Mouse (Mus musculus) neural tube, embryonic 11.5 days (tissue): ENCODE measurements around the gene Cpn1. TPM values are rescaled to one million over a fixed set of nuclear protein-coding genes. Genes with fewer than 3 reads are reported as not detected.

Experiments
- ATAC-seq: fragments of 200-750 bp; cut with Nextera tagmentation; 2 replicates; pipeline ENCODE4 v1.8.0; 2017; ENCODE audit warnings: moderate number of reproducible peaks, mild to moderate bottlenecking, moderate TSS enrichment, moderate library complexity; ENCODE audit not compliant: insufficient read depth, low FRiP score, low TSS enrichment
- DNase-seq: peaks from one replicate; pipeline ENCODE4 v3.0.0-alpha.2; 2015; ENCODE audit warnings: low spot score
- H3K27ac ChIP-seq: fragments of 300-500 bp; sonication (generic); 2 replicates; pipeline ENCODE4 v1.5.1; 2014; ENCODE audit warnings: low read depth, mild to moderate bottlenecking, low read length
- H3K27me3 ChIP-seq: fragments of 300-500 bp; sonication (generic); 2 replicates; pipeline ENCODE4 v1.6.1; 2014; ENCODE audit warnings: mild to moderate bottlenecking, low read length, mixed read lengths; ENCODE audit not compliant: control insufficient read depth, insufficient read depth
- H3K36me3 ChIP-seq: fragments of 300-500 bp; sonication (generic); 2 replicates; pipeline ENCODE4 v1.6.1; 2014; ENCODE audit warnings: mild to moderate bottlenecking, low read length, moderate library complexity, mixed read lengths; ENCODE audit not compliant: control insufficient read depth, insufficient read depth
- H3K4me1 ChIP-seq: fragments of 300-500 bp; sonication (generic); 2 replicates; pipeline ENCODE4 v1.6.1; 2014; ENCODE audit warnings: low read length, mixed read lengths; ENCODE audit not compliant: control insufficient read depth, insufficient read depth
- H3K4me2 ChIP-seq: fragments of 300-500 bp; sonication (generic); 2 replicates; pipeline ENCODE4 v1.6.1; 2014; ENCODE audit warnings: low read depth, mild to moderate bottlenecking, moderate library complexity
- H3K4me3 ChIP-seq: fragments of 300-500 bp; sonication (generic); 2 replicates; pipeline ENCODE4 v1.5.1; 2014; ENCODE audit warnings: low read depth, low read length
- H3K9ac ChIP-seq: fragments of 300-500 bp; sonication (generic); 2 replicates; pipeline ENCODE4 v1.6.1; 2014; ENCODE audit warnings: mild to moderate bottlenecking, low read length
- H3K9me3 ChIP-seq: fragments of 300-500 bp; sonication (generic); 2 replicates; pipeline ENCODE4 v1.6.1; 2016; ENCODE audit warnings: low read length; ENCODE audit not compliant: control insufficient read depth
- WGBS: fragments of 180-500 bp; shearing (Covaris S2); extraction: QIAGEN DNeasy Blood & Tissue Kit; methylation state at CpG from one replicate; pipeline ENCODE4 v1.1.7; 2014; 5-methylcytosine and 5-hydroxymethylcytosine counted together
- polyA plus RNA-seq: library from polyadenylated mRNA; unstranded; fragments of >200 nt; fragmentation: Nextera tagmentation; extraction: Ambion mirVana; gene quantifications from 2 replicates; pipeline ENCODE4 v1.2.1, GENCODE M21; 2014

Gene Cpn1
- polyA plus RNA-seq, 1 experiment from 2014 or later: 0.12 TPM

DNA sequence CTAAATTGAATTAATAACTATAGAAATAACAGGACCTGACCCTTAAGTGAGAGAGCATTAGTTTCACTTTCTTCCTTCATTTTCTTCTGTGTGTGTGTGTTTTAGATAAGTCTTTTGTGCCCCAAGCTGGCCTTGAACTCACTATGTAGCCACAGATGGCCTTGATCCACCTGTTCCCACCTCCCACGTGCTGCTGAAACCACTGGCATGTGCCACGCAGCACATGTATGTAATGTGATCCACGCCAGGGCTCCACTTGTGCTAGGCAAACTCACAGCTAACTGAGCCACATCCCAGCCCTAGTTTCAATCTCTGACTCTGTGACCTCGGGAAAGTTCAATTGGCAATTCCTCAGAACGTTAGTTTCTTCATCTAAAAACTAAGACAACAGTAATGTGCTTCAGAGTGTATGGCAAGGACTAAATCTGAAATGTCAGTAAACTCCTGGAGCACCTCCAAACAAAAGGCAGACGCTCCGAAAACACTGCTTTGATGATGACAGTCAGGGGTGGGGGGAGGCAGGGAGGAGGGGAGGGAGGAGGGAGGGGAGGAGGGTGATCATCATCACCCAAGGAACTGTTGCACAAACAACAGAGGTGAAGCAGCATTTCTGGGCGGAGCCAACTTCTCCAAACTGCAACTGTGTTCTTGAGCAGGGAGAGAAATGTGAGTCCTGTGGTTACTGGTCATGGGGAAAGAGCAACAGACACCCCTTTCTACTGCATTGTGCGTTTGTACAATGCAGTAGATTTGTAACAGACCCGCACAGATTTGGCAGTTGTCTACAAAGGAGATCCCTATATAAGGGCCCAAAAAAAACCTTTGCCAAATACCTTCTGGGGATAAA is 60.0 kb downstream of the Cpn1 start:
- Histone ChIP-seq H3K27me3 (no peaks in the 10 kb centered on the region), H3K4me2 (no peak overlapping the region), H3K9me3 (no peaks in the 10 kb centered on the region), H3K36me3 (no peaks in the 10 kb centered on the region), H3K9ac (no peak overlapping the region), H3K4me3 (no peak overlapping the region), H3K27ac (no peak overlapping the region), H3K4me1 (peaks cover 8% of the 10 kb centered on the region)
- DNase-seq (no peak), ATAC-seq (no peak)
- 78% methylated on average over 10 of the region's 10 CpGs for WGBS

DNA sequence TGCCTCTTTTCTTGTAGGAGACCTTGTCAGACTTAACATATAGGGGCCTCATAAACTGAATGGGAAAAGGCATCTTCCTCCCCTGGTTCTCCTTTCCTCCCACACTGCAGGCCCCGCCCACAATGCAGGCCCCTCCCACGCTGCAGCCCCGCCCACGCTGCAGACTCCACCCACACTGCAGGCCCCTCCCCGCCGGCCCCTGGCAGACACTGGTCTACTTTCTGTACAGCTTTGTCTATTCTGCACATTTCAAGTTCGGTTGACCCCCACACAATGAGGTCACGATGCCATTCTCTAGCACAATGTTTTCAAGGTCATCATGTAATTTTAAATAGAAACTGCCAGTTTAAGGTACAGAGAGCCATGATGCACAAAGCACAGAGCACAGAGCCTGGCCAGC is 62.0 kb downstream of the Cpn1 start:
- H3K4me1 ChIP-seq: 0 out of 2 replicates have a peak, but pooled peaks cover 4% of the 10 kb centered on the region
- no peak overlapping the region for H3K27ac ChIP-seq
- no peak overlapping the region for H3K9ac ChIP-seq
- H3K4me2 ChIP-seq: no peak overlapping the region
- H3K36me3 ChIP-seq: no peaks in the 10 kb centered on the region
- no peaks in the 10 kb centered on the region for H3K9me3 ChIP-seq
- 78% methylated on average over 8 of the region's 8 CpGs for WGBS
- DNase-seq: no peak
- ATAC-seq: no peak
- no peaks in the 10 kb centered on the region for H3K27me3 ChIP-seq
- no peak overlapping the region for H3K4me3 ChIP-seq

DNA sequence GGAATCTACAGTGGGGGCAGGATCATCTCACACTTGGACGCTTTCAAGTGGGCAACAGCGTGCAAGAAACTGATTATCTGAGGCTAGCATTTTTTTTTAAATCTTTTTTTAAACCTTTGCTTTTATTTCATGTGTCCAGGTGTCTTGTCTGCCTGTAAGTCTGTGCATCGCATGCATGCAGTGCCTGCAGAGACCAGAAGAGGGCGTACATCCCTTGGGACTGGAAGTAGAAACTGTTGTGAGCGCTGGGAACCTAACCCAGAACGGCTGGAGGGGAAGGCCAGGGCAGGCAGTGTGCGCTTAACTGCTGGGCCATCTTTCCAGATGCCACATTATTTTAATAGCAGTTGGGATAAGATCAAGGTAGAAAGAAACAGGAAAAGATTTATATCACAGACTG is 63.4 kb downstream of the Cpn1 start:
- 0 out of 2 replicates have a peak, but pooled peaks cover 4% of the 10 kb centered on the region for H3K4me1 ChIP-seq
- H3K9me3 ChIP-seq: no peaks in the 10 kb centered on the region
- no peaks in the 10 kb centered on the region for H3K36me3 ChIP-seq
- H3K4me3 ChIP-seq: no peak overlapping the region
- H3K9ac ChIP-seq: no peak overlapping the region
- WGBS: 93% methylated on average over 7 of the region's 7 CpGs
- no peak overlapping the region for H3K4me2 ChIP-seq
- DNase-seq (no peak), ATAC-seq (no peak)
- no peak overlapping the region for H3K27ac ChIP-seq
- H3K27me3 ChIP-seq: no peaks in the 10 kb centered on the region

DNA sequence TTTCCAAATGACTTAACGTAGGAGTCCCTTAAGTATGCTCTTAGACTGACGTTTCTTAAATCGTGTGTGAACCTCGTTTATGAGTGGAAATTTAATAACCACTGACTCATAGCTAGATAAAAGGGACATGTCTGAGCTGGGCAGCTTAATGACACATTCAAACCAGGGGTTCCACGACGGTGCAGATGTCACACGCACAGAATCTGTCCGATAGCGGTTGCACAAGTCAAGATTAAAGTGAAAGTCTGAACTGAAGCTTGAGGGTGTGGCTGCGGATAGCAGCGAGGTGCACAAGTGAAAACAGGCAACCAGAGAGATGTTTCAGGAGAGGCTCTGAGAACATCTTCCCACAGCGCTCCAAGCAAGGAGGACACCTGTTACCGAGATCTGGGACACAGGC is 64.9 kb downstream of the Cpn1 start:
- 66% methylated on average over 13 of the region's 13 CpGs for WGBS
- no peak overlapping the region for H3K4me3 ChIP-seq
- DNase-seq (no peak), ATAC-seq (no peak)
- no peak overlapping the region for H3K9ac ChIP-seq
- H3K4me2 ChIP-seq: no peak overlapping the region
- no peak overlapping the region for H3K27ac ChIP-seq
- no peaks in the 10 kb centered on the region for H3K27me3 ChIP-seq
- 0 out of 2 replicates have a peak, but pooled peaks cover 4% of the 10 kb centered on the region for H3K4me1 ChIP-seq
- H3K36me3 ChIP-seq: no peaks in the 10 kb centered on the region
- no peaks in the 10 kb centered on the region for H3K9me3 ChIP-seq

DNA sequence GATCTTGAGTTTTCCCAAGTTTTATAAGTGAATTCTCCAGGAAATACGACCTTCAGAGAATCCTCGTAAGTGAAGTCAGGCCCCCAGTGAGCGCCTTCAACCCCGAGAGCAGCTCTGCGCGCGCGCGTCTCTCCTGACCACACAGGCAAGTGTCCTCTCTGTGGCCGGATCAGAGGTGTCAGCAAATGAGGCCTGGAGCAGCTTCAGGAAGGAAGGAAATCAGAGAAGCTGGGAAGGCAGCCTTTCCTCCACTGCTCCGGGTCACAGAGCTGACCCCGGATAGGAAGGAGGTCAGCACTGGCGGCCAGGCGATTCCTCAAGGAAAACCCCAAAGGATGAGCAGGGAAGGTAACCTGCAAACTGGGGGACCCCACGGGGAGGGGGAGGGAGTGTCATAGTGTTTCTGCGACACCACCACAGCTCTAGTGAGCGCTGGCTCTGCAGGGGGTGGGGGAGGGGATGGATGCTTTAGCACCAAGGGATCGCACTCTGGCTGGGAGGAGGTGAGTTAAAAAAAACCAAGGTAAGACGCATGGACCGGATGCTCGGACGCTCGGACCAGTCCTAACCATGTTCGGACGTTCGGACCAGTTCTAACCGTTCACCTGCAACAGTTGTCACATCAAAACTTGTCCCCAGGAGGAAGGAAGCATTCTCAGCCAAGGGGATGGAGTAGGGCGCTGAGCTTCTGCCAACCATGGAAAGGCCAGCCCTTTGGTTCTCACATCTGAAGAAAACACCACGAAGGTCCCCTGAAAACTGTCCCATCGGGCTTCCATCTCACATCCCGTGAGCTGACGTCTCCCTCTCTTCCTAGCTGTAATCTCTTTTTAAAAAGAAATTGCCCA is 65.7 kb downstream of the Cpn1 start:
- WGBS: 20% methylated on average over 32 of the region's 32 CpGs
- no peak overlapping the region for H3K4me3 ChIP-seq
- no peaks in the 10 kb centered on the region for H3K9me3 ChIP-seq
- no peaks in the 10 kb centered on the region for H3K27me3 ChIP-seq
- no peak overlapping the region for H3K9ac ChIP-seq
- ATAC-seq (no peak), DNase-seq (no peak)
- H3K27ac ChIP-seq: no peak overlapping the region
- H3K4me2 ChIP-seq: 0 out of 2 replicates have a peak overlapping the region, but pooled peaks have one; percentile 6
- H3K36me3 ChIP-seq: no peaks in the 10 kb centered on the region
- H3K4me1 ChIP-seq: 0 out of 2 replicates have a peak, but pooled peaks cover 4% of the 10 kb centered on the region

DNA sequence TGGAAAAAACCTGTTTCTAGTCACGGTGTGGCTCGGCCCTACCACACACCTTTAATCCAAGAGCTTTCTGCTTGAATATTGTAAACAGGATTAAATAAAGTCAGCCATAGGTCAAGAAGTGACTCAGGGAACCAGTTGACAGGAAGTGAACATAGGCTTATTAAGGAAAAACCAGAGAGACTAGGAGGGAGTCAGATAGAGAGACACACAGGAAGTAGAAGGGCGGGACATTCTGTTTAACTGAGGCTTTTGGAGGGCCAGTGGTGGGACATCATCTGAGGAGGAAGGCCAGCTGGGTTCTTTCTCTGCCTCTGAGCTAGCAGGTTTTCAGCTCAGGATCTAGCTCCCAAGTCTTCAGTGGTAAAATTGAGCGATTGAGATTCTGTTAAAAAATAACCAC is 66.5 kb downstream of the Cpn1 start:
- no peak overlapping the region for H3K9ac ChIP-seq
- no peak overlapping the region for H3K4me3 ChIP-seq
- 83% methylated on average over 4 of the region's 4 CpGs for WGBS

DNA sequence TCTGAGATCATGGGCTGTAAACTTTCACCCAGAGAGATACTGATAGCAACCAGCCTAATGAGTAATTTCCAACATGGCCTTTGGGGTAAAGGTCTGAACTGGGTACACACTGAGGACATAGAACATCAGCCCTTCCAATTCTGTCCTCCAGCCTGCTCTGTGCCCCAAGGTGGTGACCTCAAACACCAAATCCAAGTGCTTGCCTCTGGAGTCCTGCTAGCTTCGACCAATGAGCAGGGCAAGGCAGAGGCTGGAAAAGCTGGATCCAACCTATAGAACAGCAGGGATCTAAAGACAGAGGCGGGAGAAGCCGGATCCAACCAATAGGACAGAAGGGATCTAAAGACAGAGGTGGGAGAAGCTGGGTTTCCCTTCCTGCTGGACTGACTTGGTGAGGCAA is 67.5 kb downstream of the Cpn1 start:
- Histone ChIP-seq H3K27me3 (no peaks in the 10 kb centered on the region), H3K4me2 (no peak overlapping the region), H3K4me1 (0 out of 2 replicates have a peak, but pooled peaks cover 4% of the 10 kb centered on the region), H3K9ac (no peak overlapping the region), H3K27ac (no peak overlapping the region), H3K36me3 (no peaks in the 10 kb centered on the region), H3K9me3 (no peaks in the 10 kb centered on the region), H3K4me3 (no peak overlapping the region)
- ATAC-seq: no peak
- WGBS: 80% methylated on average over 3 of the region's 3 CpGs
- DNase-seq: no peak

More for the DNA sequence above, 66.5 kb downstream of the Cpn1 start:
- no peak for DNase-seq
- Histone ChIP-seq H3K27ac (no peak overlapping the region), H3K36me3 (no peaks in the 10 kb centered on the region), H3K4me2 (no peak overlapping the region), H3K9me3 (no peaks in the 10 kb centered on the region), H3K4me1 (0 out of 2 replicates have a peak, but pooled peaks cover 4% of the 10 kb centered on the region), H3K27me3 (no peaks in the 10 kb centered on the region)
- ATAC-seq: no peak

DNA sequence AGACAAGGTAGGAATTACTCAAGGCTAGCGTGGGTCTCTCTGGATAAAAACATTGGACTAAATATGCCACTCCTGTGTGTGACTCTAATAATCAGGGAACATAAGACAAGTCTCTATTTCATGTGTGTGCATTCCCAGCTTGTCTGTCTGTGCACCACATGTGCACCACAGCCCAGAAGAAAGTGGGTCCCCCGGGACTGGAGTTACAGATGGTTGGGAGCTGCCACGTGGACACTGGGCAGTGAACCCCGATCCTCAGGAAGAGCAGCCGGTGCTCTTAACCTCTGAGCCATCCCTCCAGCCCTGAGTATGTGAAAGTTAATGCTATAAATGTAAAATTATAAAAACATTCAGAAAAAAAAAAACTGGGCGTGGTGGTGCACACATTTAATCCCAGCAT is 68.6 kb downstream of the Cpn1 start:
- ATAC-seq: no peak
- H3K9ac ChIP-seq: no peak overlapping the region
- H3K36me3 ChIP-seq: no peaks in the 10 kb centered on the region
- H3K4me1 ChIP-seq: 0 out of 2 replicates have a peak, but pooled peaks cover 4% of the 10 kb centered on the region
- H3K4me2 ChIP-seq: no peak overlapping the region
- H3K27ac ChIP-seq: no peak overlapping the region
- no peak overlapping the region for H3K4me3 ChIP-seq
- no peaks in the 10 kb centered on the region for H3K9me3 ChIP-seq
- no peak for DNase-seq
- WGBS: 80% methylated on average over 6 of the region's 6 CpGs
- H3K27me3 ChIP-seq: no peaks in the 10 kb centered on the region
